Mouse (Mus musculus): ENCODE measurements at regions not wholly inside any gene's neighbourhood (a gene's known extent, or its start where the extent isn't known, plus 50 kb on each side); places are given as distances from the start of the nearest gene placed in this dataset.

GRCm38 (mm10) chr11:45349331-45349730 is 502.5 kb upstream of the Clint1 start:
- TF ChIP-seq CTCF (IDR thresholded peaks at IDR 0.05; ENCODE audit: control insufficient read depth, insufficient read depth, insufficient replicate concordance, low read depth, low read length): no peak
- no peak for TF ChIP-seq POLR2A (IDR thresholded peaks at IDR 0.05; ENCODE audit: control insufficient read depth, low read depth, low read length)
